Mouse (Mus musculus) ES-E14 (cell line): ENCODE data around the gene Btbd7. TPM values are rescaled to one million over a fixed set of nuclear protein-coding genes. Genes with fewer than 3 reads are reported as not detected.

Experiments
- DNase-seq: peaks from one replicate; pipeline ENCODE4 v3.0.0-alpha.2; 2013; ENCODE audit warnings: low read depth, low spot score
- H3K27ac ChIP-seq: 2 replicates; pipeline ENCODE4 v1.5.1; 2012; ENCODE audit warnings: low read depth, mild to moderate bottlenecking, low read length, moderate library complexity, mixed read lengths; ENCODE audit not compliant: poor library complexity, insufficient read depth, severe bottlenecking
- H3K36me3 ChIP-seq: 2 replicates; pipeline ENCODE4 v1.6.1; 2012; ENCODE audit warnings: mild to moderate bottlenecking, low read length, moderate library complexity, mixed read lengths; ENCODE audit not compliant: control insufficient read depth, poor library complexity, insufficient read depth, severe bottlenecking
- H3K4me1 ChIP-seq, 2 experiments: fragments of 150-350 bp in 1 of 2; sonication (generic) in 1 of 2; 2 replicates each; pipeline ENCODE4 v1.6.1; 2012; ENCODE audit warnings: low read length in 2 of 2, mild to moderate bottlenecking in 1 of 2, mixed read lengths in 1 of 2; ENCODE audit not compliant: control insufficient read depth in 2 of 2, insufficient read depth in 2 of 2, poor library complexity in 1 of 2
- H3K4me3 ChIP-seq, 2 experiments: fragments of 150-350 bp in 1 of 2; sonication (generic) in 1 of 2; 2 replicates each; pipeline ENCODE4 v1.5.1; 2012; ENCODE audit warnings: low read length in 2 of 2, low read depth in 1 of 2, mild to moderate bottlenecking in 1 of 2, mixed read lengths in 1 of 2; ENCODE audit not compliant: insufficient read depth in 1 of 2, poor library complexity in 1 of 2, severe bottlenecking in 1 of 2
- H3K9ac ChIP-seq: 2 replicates; pipeline ENCODE4 v1.6.1; 2012; ENCODE audit warnings: low read depth, mild to moderate bottlenecking, low read length, mixed read lengths; ENCODE audit not compliant: poor library complexity, insufficient read depth, severe bottlenecking
- H3K9me3 ChIP-seq: fragments of 150-350 bp; sonication (generic); 2 replicates; pipeline ENCODE4 v1.6.1; 2012; ENCODE audit warnings: low read depth, mild to moderate bottlenecking, low read length; ENCODE audit not compliant: control insufficient read depth, insufficient read depth
- CHD2 ChIP-seq: IDR thresholded peaks from 2 replicates; pipeline ENCODE4 v1.6.1; 2014; ENCODE audit warnings: mild to moderate bottlenecking, low read depth, low read length, inconsistent platforms
- HCFC1 ChIP-seq: IDR thresholded peaks from 2 replicates; pipeline ENCODE4 v1.6.1; 2012; ENCODE audit warnings: low read length, inconsistent platforms, borderline replicate concordance; ENCODE audit not compliant: insufficient read depth
- MAFK ChIP-seq: IDR thresholded peaks from 2 replicates; pipeline ENCODE4 v1.6.1; 2014; ENCODE audit warnings: mild to moderate bottlenecking, low read depth, low read length, inconsistent platforms; ENCODE audit not compliant: insufficient read depth
- ZC3H11A ChIP-seq: IDR thresholded peaks from 2 replicates; pipeline ENCODE4 v1.6.1; 2012; ENCODE audit warnings: low read depth, mild to moderate bottlenecking, inconsistent platforms, low read length, borderline replicate concordance
- ZNF384 ChIP-seq: IDR thresholded peaks from 2 replicates; pipeline ENCODE4 v1.6.1; 2012; ENCODE audit warnings: low read depth, low read length, inconsistent platforms
- in situ Hi-C, 2 experiments: fragments of 600-800 bp; cut with MboI; formaldehyde crosslinking; loops; one replicate each; pipeline ENCODE4 v1.15.1; 2025; ENCODE audit warnings: low sequenced_read_pairs in 2 of 2, inconsistent platforms in 1 of 2; ENCODE audit not compliant: unreplicated experiment in 2 of 2
- total RNA-seq: library from RNA; depleted of rRNA; stranded (reverse); fragments of 300-350 nt; gene quantifications from 2 replicates; pipeline ENCODE4 v1.2.3, GENCODE M21; 2012; rRNA removed

Btbd7 gene
- total RNA-seq, 1 experiment: 17.6 TPM

DNA sequence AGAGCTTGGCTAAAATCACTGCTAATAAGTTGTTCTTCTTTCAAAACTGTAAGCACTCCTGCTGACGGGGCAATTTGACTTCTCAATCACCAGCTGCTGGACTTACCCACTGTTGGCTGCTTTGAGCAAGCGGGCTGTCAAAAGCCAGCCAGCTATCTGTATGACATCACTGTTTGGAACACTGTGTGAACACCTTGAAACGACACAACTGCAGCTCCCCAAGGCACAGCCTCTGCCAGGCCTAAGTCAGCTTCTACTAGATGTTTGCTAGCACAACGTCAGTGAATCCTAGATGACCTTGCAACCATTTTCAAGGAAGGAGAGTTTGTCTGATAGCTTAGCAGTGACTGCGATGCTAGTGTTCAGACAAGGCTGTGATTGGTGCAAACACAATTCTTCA is 139.2 kb downstream of the Btbd7 start:
- Histone ChIP-seq H3K9ac (no peak overlapping the region), H3K27ac (no peak overlapping the region), H3K36me3 (no peaks in the 10 kb centered on the region; the same call in 1 of the 2 replicates), H3K4me3 (no peak overlapping the region), H3K4me1 (no peaks in the 10 kb centered on the region; a peak in 1 of 4 replicates), H3K9me3 (no peaks in the 10 kb centered on the region)
- TF ChIP-seq CHD2 (no peak), ZC3H11A (no peak), MAFK (no peak), ZNF384 (no peak), HCFC1 (no peak)
- no peak for DNase-seq
- in situ Hi-C loops: loop anchor here in 1 of 2 experiments (25.0 kb wide), 1 partner anchor 227 kb away; no protein-coding TSS in a partner anchor

DNA sequence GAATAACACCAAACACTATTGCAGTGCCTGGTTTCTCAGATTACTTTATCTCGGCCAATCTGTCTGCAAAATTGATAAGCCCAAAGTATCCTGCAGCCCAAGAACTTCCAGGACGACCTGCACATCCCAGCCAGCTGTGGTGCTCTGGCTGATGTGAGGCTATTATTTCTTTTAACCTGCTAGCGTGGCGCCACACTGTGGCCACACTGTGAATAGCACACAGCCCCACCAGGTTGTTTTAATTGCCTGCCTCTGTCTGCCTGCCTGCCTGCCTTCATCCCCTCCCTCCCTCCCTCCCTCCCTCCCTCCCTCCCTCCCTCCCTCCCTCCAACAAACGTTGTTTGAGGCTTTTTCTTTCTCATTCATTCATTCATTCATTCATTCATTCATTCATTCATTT is 144.9 kb downstream of the Btbd7 start:
- H3K4me1 ChIP-seq: peaks cover 10 to 12% of the 10 kb centered on the region in 2 experiments; a peak in 3 of 4 replicates
- H3K4me3 ChIP-seq: no peak overlapping the region
- no peaks in the 10 kb centered on the region; the same call in 1 of the 2 replicates for H3K36me3 ChIP-seq
- DNase-seq: peak; percentile 79
- no peaks in the 10 kb centered on the region for H3K9me3 ChIP-seq
- no peak overlapping the region for H3K27ac ChIP-seq
- in situ Hi-C loops: loop anchor here in 1 of 2 experiments (25.0 kb wide), 1 partner anchor 221 kb away; no protein-coding TSS in a partner anchor
- no peak overlapping the region for H3K9ac ChIP-seq
- TF ChIP-seq MAFK: no peak
- peak; percentile 67; the same call in 1 of the 2 replicates for TF ChIP-seq ZC3H11A

DNA sequence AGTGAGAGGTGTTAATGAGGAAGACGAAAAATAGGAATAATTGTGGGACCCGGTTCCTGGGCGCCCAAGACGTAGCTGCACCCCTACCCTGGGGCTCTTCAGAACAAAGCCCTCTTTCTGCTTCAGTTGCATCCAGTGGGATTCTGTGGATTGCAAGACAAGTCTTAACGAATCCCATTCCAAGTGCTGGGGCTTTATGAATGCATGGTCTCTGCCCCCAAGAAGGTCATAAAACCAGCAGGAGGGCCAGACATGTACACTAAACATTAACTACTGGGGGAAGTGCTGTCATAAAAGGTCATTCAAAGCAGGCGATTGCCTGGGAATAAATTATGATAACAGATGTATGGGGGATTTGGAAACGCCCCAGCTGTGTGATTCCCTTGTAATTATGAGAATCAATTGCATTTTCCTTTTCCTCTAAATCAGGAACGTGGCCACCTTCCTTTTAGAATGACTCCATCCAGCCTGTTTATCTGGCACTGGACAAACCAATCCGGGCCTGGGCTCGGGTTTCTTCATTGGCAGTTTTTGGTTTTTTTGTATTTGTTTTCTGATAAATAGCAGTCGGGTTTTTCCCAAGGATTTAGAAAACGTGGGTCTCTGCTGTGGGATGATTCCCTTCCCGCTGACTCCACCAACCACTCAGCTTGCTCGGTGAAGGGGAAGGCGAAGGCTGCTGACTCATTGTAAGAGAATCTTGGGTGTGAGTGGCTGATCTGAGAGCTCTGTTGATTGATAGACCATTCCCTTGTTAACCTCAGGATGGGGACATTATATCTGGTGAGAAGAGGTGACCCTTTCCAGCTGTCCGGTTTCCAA is 147.3 kb downstream of the Btbd7 start:
- Histone ChIP-seq H3K9me3 (no peaks in the 10 kb centered on the region), H3K36me3 (no peaks in the 10 kb centered on the region; the same call in 1 of the 2 replicates), H3K9ac (peak overlapping the region; percentile 14; the same call in 1 of the 2 replicates), H3K4me1 (peaks cover 12 to 14% of the 10 kb centered on the region in 2 experiments), H3K27ac (peak overlapping the region; percentile 94), H3K4me3 (peak overlapping the region in 1 of 2 experiments; percentile 41; a peak in 2 of 4 replicates)
- in situ Hi-C loops: loop anchor here in 1 of 2 experiments (25.0 kb wide), 1 partner anchor 219 kb away; no protein-coding TSS in a partner anchor
- TF ChIP-seq ZC3H11A (no peak), MAFK (peak; percentile 67), CHD2 (no peak)
- no peak for DNase-seq

Other genes starting within 250 kb of the Btbd7 start
- gene Itpk1, start 173.5 kb downstream of the Btbd7 start, total RNA-seq: 33.1 and 40.6 TPM in 2 replicates
- 4.0 and 8.8 TPM in 2 replicates for gene Moap1, start 134.8 kb downstream of the Btbd7 start, total RNA-seq
- gene Tmem251, start 134.7 kb downstream of the Btbd7 start, total RNA-seq: 2.9 and 4.0 TPM in 2 replicates
- gene Gm28051, start 120.7 kb downstream of the Btbd7 start, total RNA-seq: not detected in 2 replicates
- gene Gon7, start 120.7 kb downstream of the Btbd7 start, total RNA-seq: 31.8 and 34.2 TPM in 2 replicates
- 74.6 and 87.5 TPM in 2 replicates for gene Ubr7, start 120.5 kb downstream of the Btbd7 start, total RNA-seq
- gene Gm20604, start 119.8 kb downstream of the Btbd7 start, total RNA-seq: 8.7 and 10.1 TPM in 2 replicates
- 0.80 TPM in 1 of 2 replicates, not detected in the other for gene Cox8c, start 20.8 kb upstream of the Btbd7 start, total RNA-seq
- 0.36 and 0.58 TPM in 2 replicates for gene Unc79, start 70.4 kb upstream of the Btbd7 start, total RNA-seq